Mouse (Mus musculus) myocyte (in vitro differentiated cells): ENCODE data around the gene Gm498. TPM values are rescaled to one million over a fixed set of nuclear protein-coding genes. Genes with fewer than 3 reads are reported as not detected.

ENCODE experiments used
- H3K27me3 ChIP-seq: one replicate; pipeline ENCODE4 v1.6.1; 2011; ENCODE audit not compliant: control insufficient read depth, insufficient read depth, insufficient read length
- H3K36me3 ChIP-seq: one replicate; pipeline ENCODE4 v1.6.1; 2011; ENCODE audit not compliant: control insufficient read depth, insufficient read depth
- H3K4me2 ChIP-seq: one replicate; pipeline ENCODE4 v1.6.1; 2011; ENCODE audit warnings: low read depth, control low read depth
- H3K4me3 ChIP-seq: one replicate; pipeline ENCODE4 v1.5.1; 2011; ENCODE audit warnings: mild to moderate bottlenecking, control low read depth, moderate library complexity
- H3K79me2 ChIP-seq: one replicate; pipeline ENCODE4 v1.6.1; 2011; ENCODE audit not compliant: control insufficient read depth, insufficient read depth
- H3ac ChIP-seq: one replicate; pipeline ENCODE4 v1.6.1; 2011; ENCODE audit not compliant: control insufficient read depth, insufficient read length
- CEBPB ChIP-seq: IDR thresholded peaks from 2 replicates; pipeline ENCODE4 v1.6.1; 2011; ENCODE audit warnings: mild to moderate bottlenecking, moderate library complexity; ENCODE audit not compliant: poor library complexity, insufficient read depth, severe bottlenecking
- E2F4 ChIP-seq: IDR thresholded peaks from one replicate; pipeline ENCODE4 v1.6.1; 2011; ENCODE audit warnings: mild to moderate bottlenecking, control low read depth, moderate library complexity; ENCODE audit not compliant: insufficient read depth
- MAX ChIP-seq: IDR thresholded peaks from one replicate; pipeline ENCODE4 v1.6.1; 2011; ENCODE audit warnings: low read depth, mild to moderate bottlenecking, control low read depth
- MYOD1 ChIP-seq, 3 experiments: IDR thresholded peaks; one replicate each; pipeline ENCODE4 v1.6.1; 2011; ENCODE audit warnings: control low read depth in 2 of 3, low read depth in 2 of 3, mild to moderate bottlenecking in 2 of 3, moderate library complexity in 1 of 3; ENCODE audit not compliant: insufficient read length in 2 of 3, control insufficient read depth in 1 of 3
- MYOG ChIP-seq, 3 experiments: IDR thresholded peaks; one replicate each; pipeline ENCODE4 v1.6.1; 2011; ENCODE audit warnings: control low read depth in 2 of 3, low read depth in 2 of 3, mild to moderate bottlenecking in 2 of 3; ENCODE audit not compliant: insufficient read length in 2 of 3, control insufficient read depth in 1 of 3, insufficient read depth in 1 of 3
- POLR2A ChIP-seq: IDR thresholded peaks from one replicate; pipeline ENCODE4 v1.6.1; 2011; ENCODE audit warnings: low read depth, mild to moderate bottlenecking, control low read depth, moderate library complexity; ENCODE audit not compliant: insufficient read length
- POLR2AphosphoS2 ChIP-seq: IDR thresholded peaks from one replicate; pipeline ENCODE4 v1.6.1; 2011; ENCODE audit warnings: low read depth, control low read depth; ENCODE audit not compliant: insufficient read length
- REST ChIP-seq: IDR thresholded peaks from one replicate; pipeline ENCODE4 v1.6.1; 2011; ENCODE audit warnings: mild to moderate bottlenecking, control low read depth, moderate library complexity; ENCODE audit not compliant: insufficient read depth, insufficient read length
- SRF ChIP-seq: IDR thresholded peaks from one replicate; pipeline ENCODE4 v1.6.1; 2011; ENCODE audit warnings: low read depth; ENCODE audit not compliant: control insufficient read depth, insufficient read length
- TCF12 ChIP-seq: IDR thresholded peaks from one replicate; pipeline ENCODE4 v1.6.1; 2011; ENCODE audit warnings: mild to moderate bottlenecking, control low read depth; ENCODE audit not compliant: poor library complexity, insufficient read depth, severe bottlenecking
- TCF3 ChIP-seq: IDR thresholded peaks from one replicate; pipeline ENCODE4 v1.6.1; 2011; ENCODE audit warnings: low read depth, control low read depth; ENCODE audit not compliant: insufficient read length
- USF1 ChIP-seq: IDR thresholded peaks from one replicate; pipeline ENCODE4 v1.6.1; 2011; ENCODE audit warnings: low read depth, mild to moderate bottlenecking, control low read depth, moderate library complexity
- polyA plus RNA-seq: library from polyadenylated mRNA; unstranded; fragments of >200 nt; fragmentation: generic; extraction: Trizol; gene quantifications from one replicate; pipeline ENCODE4 v1.2.1, GENCODE M21; 2012; ENCODE audit warnings: missing spikeins

Gm498 gene
- polyA plus RNA-seq, 1 experiment, result not detected

DNA sequence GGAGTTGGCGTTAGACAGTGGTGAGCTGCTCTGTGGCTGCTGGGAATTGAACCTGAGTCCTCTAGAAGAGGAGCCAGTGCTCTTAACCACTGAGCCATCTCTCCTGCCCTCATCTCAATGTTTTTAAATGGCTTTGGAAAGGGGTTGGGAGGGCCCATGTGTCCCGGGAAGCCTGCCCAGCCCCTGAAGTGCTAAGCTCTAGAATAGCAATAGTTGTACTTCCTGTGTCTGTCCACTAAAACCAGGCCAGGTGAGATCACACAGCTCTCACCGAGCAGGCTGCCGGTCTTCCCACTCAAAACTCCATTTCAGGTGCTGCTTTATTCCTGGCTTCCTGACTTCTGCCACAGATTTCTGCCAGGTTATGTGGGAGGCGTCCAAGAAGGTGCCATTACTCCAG lies 26.5 kb upstream of the Gm498 start:
- no peak overlapping the region for H3ac ChIP-seq
- H3K79me2 ChIP-seq, result peaks cover 17% of the 10 kb centered on the region
- H3K36me3 ChIP-seq, result peaks cover 74% of the 10 kb centered on the region
- no peak overlapping the region for H3K4me3 ChIP-seq
- no peak overlapping the region for H3K4me2 ChIP-seq
- TF ChIP-seq SRF (no peak), TCF3 (no peak), MYOD1 (IDR thresholded peaks at IDR 0.05; ENCODE audit: control insufficient read depth in 1 of 3, insufficient read length in 2 of 3, low read depth in 2 of 3) (no peak), MAX (no peak), REST (no peak), POLR2A (no peak), E2F4 (no peak), TCF12 (no peak), POLR2AphosphoS2 (no peak), USF1 (no peak)
- H3K27me3 ChIP-seq, result no peaks in the 10 kb centered on the region

DNA sequence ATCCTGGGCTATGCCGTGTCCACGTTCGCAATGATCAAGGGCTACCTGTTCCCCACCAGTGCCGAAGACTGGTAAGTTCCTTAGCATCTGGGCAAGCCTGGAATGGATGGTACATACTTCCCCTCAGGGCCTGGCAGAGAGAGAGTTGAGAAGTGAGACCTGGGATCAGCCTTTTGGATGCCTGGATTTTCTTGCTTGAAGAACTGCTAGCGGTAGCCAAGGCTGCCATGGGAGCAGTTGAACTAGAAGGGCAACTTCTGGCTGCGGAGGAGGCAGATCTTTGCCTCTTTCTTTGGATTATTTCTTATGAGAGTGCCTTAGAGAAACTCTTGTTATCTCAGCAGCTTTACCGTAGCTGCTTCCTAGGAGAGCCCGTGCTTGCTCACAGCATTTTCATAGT lies 25.3 kb upstream of the Gm498 start:
- peaks cover 10% of the 10 kb centered on the region for H3K79me2 ChIP-seq
- H3K36me3 ChIP-seq, result peaks cover 76% of the 10 kb centered on the region
- no peak overlapping the region for H3K4me3 ChIP-seq
- TF ChIP-seq SRF, result no peak
- TF ChIP-seq CEBPB, result no peak
- no peak for TF ChIP-seq TCF3
- no peak for TF ChIP-seq MAX
- TF ChIP-seq USF1, result no peak
- TF ChIP-seq E2F4, result no peak
- TF ChIP-seq POLR2A, result no peak
- no peak for TF ChIP-seq MYOG (IDR thresholded peaks at IDR 0.05; ENCODE audit: control insufficient read depth in 1 of 3, insufficient read depth in 1 of 3, insufficient read length in 2 of 3, low read depth in 2 of 3)
- no peak for TF ChIP-seq POLR2AphosphoS2
- TF ChIP-seq REST, result no peak
- TF ChIP-seq MYOD1 (IDR thresholded peaks at IDR 0.05; ENCODE audit: control insufficient read depth in 1 of 3, insufficient read length in 2 of 3, low read depth in 2 of 3), result no peak
- TF ChIP-seq TCF12, result no peak
- H3K27me3 ChIP-seq, result no peaks in the 10 kb centered on the region
- no peak overlapping the region for H3ac ChIP-seq
- no peak overlapping the region for H3K4me2 ChIP-seq

- Histone ChIP-seq H3K79me2 (no peaks in the 10 kb centered on the region), H3K36me3 (peaks cover 30% of the 10 kb centered on the region), H3K4me2 (no peak overlapping the region), H3ac (no peak overlapping the region), H3K4me3 (no peak overlapping the region), H3K27me3 (no peaks in the 10 kb centered on the region)
- TF ChIP-seq E2F4 (no peak), MYOD1 (IDR thresholded peaks at IDR 0.05; ENCODE audit: control insufficient read depth in 1 of 3, insufficient read length in 2 of 3, low read depth in 2 of 3) (no peak), POLR2A (no peak), TCF12 (no peak), USF1 (no peak), POLR2AphosphoS2 (no peak), CEBPB (no peak), TCF3 (no peak), MYOG (IDR thresholded peaks at IDR 0.05; ENCODE audit: control insufficient read depth in 1 of 3, insufficient read depth in 1 of 3, insufficient read length in 2 of 3, low read depth in 2 of 3) (no peak), REST (no peak), MAX (no peak)
These were observed 18.4 kb upstream of the Gm498 start for GRCm38 (mm10) chr7:143848127-143848767.

DNA sequence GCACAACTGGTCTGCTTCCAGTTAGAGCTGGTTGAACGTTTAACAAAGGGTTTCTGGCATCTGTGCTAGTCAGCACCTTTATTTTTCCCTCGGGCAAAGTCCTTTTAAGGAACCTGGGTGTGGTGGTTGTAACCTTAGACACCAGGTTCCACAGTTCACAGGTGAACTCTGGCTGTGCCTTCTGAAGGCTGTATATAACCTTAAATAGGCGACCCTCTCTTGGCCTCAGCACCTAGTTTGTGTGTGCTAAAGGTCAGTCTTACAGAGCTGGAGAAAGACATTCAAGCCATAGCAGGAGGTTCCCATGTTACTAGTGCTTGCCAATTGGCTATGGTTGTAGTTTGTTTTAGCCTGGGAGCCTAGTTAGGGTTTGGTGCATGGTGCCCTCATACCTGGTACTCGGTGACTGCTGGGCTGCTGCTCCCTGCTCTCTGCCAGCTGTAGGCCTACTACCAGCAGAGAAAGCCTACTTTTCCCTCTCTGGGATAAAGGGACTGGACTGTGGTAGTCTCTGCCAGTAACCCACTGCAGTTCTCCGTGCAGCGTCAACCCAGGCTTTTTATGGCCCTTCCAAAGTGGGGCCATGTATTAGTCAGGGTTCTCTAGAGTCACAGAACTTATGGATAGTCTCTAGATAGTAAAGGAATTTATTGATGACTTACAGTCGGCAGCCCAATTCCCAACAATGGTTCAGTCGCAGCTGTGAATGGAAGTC lies 17.7 kb upstream of the Gm498 start:
- H3K36me3 ChIP-seq, result peaks cover 24% of the 10 kb centered on the region
- H3ac ChIP-seq, result no peak overlapping the region
- no peak overlapping the region for H3K4me3 ChIP-seq
- TF ChIP-seq CEBPB, result no peak
- no peak for TF ChIP-seq E2F4
- no peak for TF ChIP-seq POLR2A
- TF ChIP-seq USF1, result no peak
- no peak for TF ChIP-seq TCF12
- no peaks in the 10 kb centered on the region for H3K27me3 ChIP-seq
- H3K4me2 ChIP-seq, result no peak overlapping the region
- no peaks in the 10 kb centered on the region for H3K79me2 ChIP-seq

- H3K79me2 ChIP-seq, result no peaks in the 10 kb centered on the region
- H3K4me2 ChIP-seq, result no peak overlapping the region
- no peaks in the 10 kb centered on the region for H3K27me3 ChIP-seq
- H3K36me3 ChIP-seq, result no peaks in the 10 kb centered on the region
- H3ac ChIP-seq, result no peak overlapping the region
- H3K4me3 ChIP-seq, result no peak overlapping the region
- TF ChIP-seq REST, result no peak
- no peak for TF ChIP-seq MYOG (IDR thresholded peaks at IDR 0.05; ENCODE audit: control insufficient read depth in 1 of 3, insufficient read depth in 1 of 3, insufficient read length in 2 of 3, low read depth in 2 of 3)
- TF ChIP-seq TCF12, result no peak
- no peak for TF ChIP-seq POLR2A
- TF ChIP-seq POLR2AphosphoS2, result no peak
- no peak for TF ChIP-seq SRF
- TF ChIP-seq USF1, result no peak
- no peak for TF ChIP-seq CEBPB
- TF ChIP-seq MAX, result no peak
- TF ChIP-seq E2F4, result no peak
- no peak for TF ChIP-seq MYOD1 (IDR thresholded peaks at IDR 0.05; ENCODE audit: control insufficient read depth in 1 of 3, insufficient read length in 2 of 3, low read depth in 2 of 3)
- no peak for TF ChIP-seq TCF3
These were observed 2.2 kb downstream of the Gm498 start for GRCm38 (mm10) chr7:143868874-143869273.
